Mouse (Mus musculus): ENCODE data around the gene Ugt2b35. TPM values are rescaled to one million over a fixed set of nuclear protein-coding genes. Genes with fewer than 3 reads are reported as not detected.

Ugt2b35 gene
- not detected for total RNA-seq (2023)

GRCm38 (mm10) chr5:87000395-87001073 is at the start of gene Ugt2b35:
Gene Ugt2b35, plus strand, starts transcription at chr5:87000860.

Other genes starting within 250 kb of the Ugt2b35 start
- 210 TPM for gene Ythdc1, start 196.6 kb upstream of the Ugt2b35 start, total RNA-seq (2023)
- not detected for gene Ugt2b34, start 93.9 kb upstream of the Ugt2b35 start, total RNA-seq (2023)
- not detected for gene Ugt2b1, start 74.3 kb upstream of the Ugt2b35 start, total RNA-seq (2023)
- not detected for gene Ugt2b36, start 91.7 kb downstream of the Ugt2b35 start, total RNA-seq (2023)
- gene Ugt2b5, start 139.5 kb downstream of the Ugt2b35 start, total RNA-seq (2023), result not detected